Mouse (Mus musculus): Measurements from ENCODE around the gene Abtb1. TPM values are rescaled to one million over a fixed set of nuclear protein-coding genes. Genes with fewer than 3 reads are reported as not detected.

Abtb1 gene
- polyA plus RNA-seq, 1 experiment from 2014 or later, result 20.9 TPM

DNA sequence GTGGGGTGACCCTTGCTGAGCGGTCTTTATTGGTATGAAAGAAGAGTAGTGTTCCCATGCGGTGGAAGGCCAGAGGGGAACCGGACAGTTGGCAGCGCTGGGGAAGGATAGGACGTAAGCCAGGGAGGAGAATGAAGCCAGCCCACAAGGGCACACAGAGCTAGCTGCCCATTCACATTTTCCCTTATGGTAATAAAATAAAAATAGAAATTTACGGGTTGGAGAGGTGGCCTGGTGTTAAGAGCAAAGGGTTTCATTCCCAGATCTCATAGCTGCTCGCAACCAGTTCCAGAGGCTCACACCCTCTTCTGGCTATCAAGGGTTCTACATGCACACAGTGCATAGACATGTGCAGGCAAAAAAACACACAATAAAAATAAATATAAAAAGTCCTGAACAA is 8.2 kb upstream of the Abtb1 start:
- Histone ChIP-seq H3K4me2 (ENCODE audit: low read length) (no peak overlapping the region), H3K27me3 (ENCODE audit: control insufficient read depth, insufficient read depth, low read length) (no peaks in the 10 kb centered on the region), H3K4me3 (ENCODE audit: control insufficient read depth in 1 of 2, insufficient read depth in 1 of 2, low read depth in 1 of 2, low read length in 2 of 2) (no peak overlapping the region), H3K4me1 (ENCODE audit: control insufficient read depth in 2 of 2, insufficient read depth in 2 of 2, low read length in 2 of 2) (0 out of 4 replicates have a peak, but pooled peaks cover 0 to 4% of the 10 kb centered on the region in 2 experiments), H3K27ac (replicated peaks in 1 of 2; ENCODE audit: control insufficient read depth in 1 of 2, insufficient read depth in 1 of 2, low read depth in 2 of 2, low read length in 2 of 2) (no peak overlapping the region), H3K9ac (ENCODE audit: low read length) (no peak overlapping the region), H3K9me3 (ENCODE audit: control insufficient read depth, low read length) (0 out of 2 replicates have a peak, but pooled peaks cover 3% of the 10 kb centered on the region), H3K36me3 (ENCODE audit: control insufficient read depth, insufficient read depth, low read length) (no peaks in the 10 kb centered on the region)
- 77% methylated on average over 7 of the region's 7 CpGs for WGBS
- ATAC-seq (ENCODE audit: insufficient number of reproducible peaks, insufficient read depth, low FRiP score, low read depth), result no peak

GRCm38 (mm10) chr6:88849270-88849669 is 7.5 kb upstream of the Abtb1 start:
- 50% methylated on average over 4 of the region's 4 CpGs for WGBS
- no peak for ATAC-seq (ENCODE audit: insufficient number of reproducible peaks, insufficient read depth, low FRiP score, low read depth)

GRCm38 (mm10) chr6:88847571-88847970 is 5.8 kb upstream of the Abtb1 start:
- ATAC-seq (ENCODE audit: insufficient number of reproducible peaks, insufficient read depth, low FRiP score, low read depth), result no peak
- Histone ChIP-seq H3K4me2 (ENCODE audit: low read length) (no peak overlapping the region), H3K9ac (ENCODE audit: low read length) (no peak overlapping the region), H3K4me3 (ENCODE audit: control insufficient read depth in 1 of 2, insufficient read depth in 1 of 2, low read depth in 1 of 2, low read length in 2 of 2) (no peak overlapping the region), H3K27me3 (ENCODE audit: control insufficient read depth, insufficient read depth, low read length) (no peaks in the 10 kb centered on the region), H3K27ac (replicated peaks in 1 of 2; ENCODE audit: control insufficient read depth in 1 of 2, insufficient read depth in 1 of 2, low read depth in 2 of 2, low read length in 2 of 2) (no peak overlapping the region), H3K4me1 (ENCODE audit: control insufficient read depth in 2 of 2, insufficient read depth in 2 of 2, low read length in 2 of 2) (peaks cover 6 to 11% of the 10 kb centered on the region in 2 experiments; a peak in 3 of 4 replicates), H3K9me3 (ENCODE audit: control insufficient read depth, low read length) (0 out of 2 replicates have a peak, but pooled peaks cover 3% of the 10 kb centered on the region), H3K36me3 (ENCODE audit: control insufficient read depth, insufficient read depth, low read length) (no peaks in the 10 kb centered on the region)
- 55% methylated on average over 2 of the region's 2 CpGs for WGBS

More at GRCm38 (mm10) chr6:88849270-88849669, 7.5 kb upstream of the Abtb1 start:
- Histone ChIP-seq H3K9ac (ENCODE audit: low read length) (no peak overlapping the region), H3K27me3 (ENCODE audit: control insufficient read depth, insufficient read depth, low read length) (no peaks in the 10 kb centered on the region), H3K27ac (replicated peaks in 1 of 2; ENCODE audit: control insufficient read depth in 1 of 2, insufficient read depth in 1 of 2, low read depth in 2 of 2, low read length in 2 of 2) (no peak overlapping the region), H3K4me3 (ENCODE audit: control insufficient read depth in 1 of 2, insufficient read depth in 1 of 2, low read depth in 1 of 2, low read length in 2 of 2) (no peak overlapping the region), H3K36me3 (ENCODE audit: control insufficient read depth, insufficient read depth, low read length) (no peaks in the 10 kb centered on the region), H3K4me1 (ENCODE audit: control insufficient read depth in 2 of 2, insufficient read depth in 2 of 2, low read length in 2 of 2) (0 out of 4 replicates have a peak, but pooled peaks cover 0 to 4% of the 10 kb centered on the region in 2 experiments), H3K4me2 (ENCODE audit: low read length) (no peak overlapping the region), H3K9me3 (ENCODE audit: control insufficient read depth, low read length) (0 out of 2 replicates have a peak, but pooled peaks cover 3% of the 10 kb centered on the region)

GRCm38 (mm10) chr6:88844901-88845565 is 3.2 kb upstream of the Abtb1 start:
- Histone ChIP-seq H3K27ac (replicated peaks in 1 of 2; ENCODE audit: control insufficient read depth in 1 of 2, insufficient read depth in 1 of 2, low read depth in 2 of 2, low read length in 2 of 2) (no peak overlapping the region), H3K27me3 (ENCODE audit: control insufficient read depth, insufficient read depth, low read length) (no peaks in the 10 kb centered on the region), H3K4me1 (ENCODE audit: control insufficient read depth in 2 of 2, insufficient read depth in 2 of 2, low read length in 2 of 2) (peaks cover 12 to 19% of the 10 kb centered on the region in 2 experiments), H3K9ac (ENCODE audit: low read length) (no peak overlapping the region), H3K9me3 (ENCODE audit: control insufficient read depth, low read length) (no peaks in the 10 kb centered on the region), H3K4me3 (ENCODE audit: control insufficient read depth in 1 of 2, insufficient read depth in 1 of 2, low read depth in 1 of 2, low read length in 2 of 2) (no peak overlapping the region), H3K4me2 (ENCODE audit: low read length) (no peak overlapping the region), H3K36me3 (ENCODE audit: control insufficient read depth, insufficient read depth, low read length) (0 out of 2 replicates have a peak, but pooled peaks cover 3% of the 10 kb centered on the region)
- 88% methylated on average over 7 of the region's 7 CpGs for WGBS
- ATAC-seq (ENCODE audit: insufficient number of reproducible peaks, insufficient read depth, low FRiP score, low read depth), result no peak

DNA sequence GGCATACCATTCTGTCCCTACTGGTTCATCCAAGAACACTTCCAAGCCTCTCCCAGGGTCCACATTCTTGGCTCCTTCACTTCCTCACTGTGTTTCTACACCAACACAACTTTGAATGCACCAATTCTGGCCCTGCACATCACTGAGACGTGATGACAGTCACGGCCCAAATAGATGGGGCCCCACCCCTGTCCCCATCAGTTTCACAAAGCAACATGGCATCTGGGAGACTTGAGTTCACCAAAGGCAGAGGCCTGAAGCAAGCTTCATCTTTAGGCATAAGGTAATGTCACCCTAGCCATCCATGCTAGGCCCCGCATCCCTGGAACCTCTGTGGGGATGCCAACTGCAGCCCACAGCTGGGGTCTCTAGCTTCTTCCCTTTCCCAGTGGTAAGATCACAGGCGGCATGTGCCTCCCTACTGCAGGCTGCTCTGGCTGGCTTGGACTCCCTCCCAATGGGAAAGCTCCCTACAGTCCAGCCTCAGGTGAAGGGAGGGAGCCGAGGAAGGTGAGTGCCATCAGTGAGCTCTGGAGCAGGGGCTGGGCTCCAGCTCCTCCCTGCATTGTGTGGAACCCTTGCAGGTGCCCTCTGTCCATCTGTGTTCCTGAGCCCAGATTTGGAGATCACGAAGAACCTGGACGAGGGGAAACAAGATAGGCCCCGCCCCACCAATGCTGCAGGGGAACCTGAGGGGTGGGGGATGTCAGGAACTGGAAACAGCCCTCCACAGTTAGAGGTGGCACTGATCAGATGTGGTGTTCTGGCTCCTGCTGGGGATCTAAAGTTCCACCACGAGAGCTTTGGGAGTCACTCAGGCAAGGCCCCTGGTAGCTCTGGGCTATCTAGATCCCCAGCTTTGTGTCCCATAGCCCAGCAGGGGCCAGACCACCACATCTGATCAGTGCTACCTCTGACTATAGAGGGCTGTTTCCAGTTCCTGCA is 2.3 kb upstream of the Abtb1 start:
- Histone ChIP-seq H3K9ac (ENCODE audit: low read length) (no peak overlapping the region), H3K4me2 (ENCODE audit: low read length) (no peak overlapping the region), H3K4me3 (ENCODE audit: control insufficient read depth in 1 of 2, insufficient read depth in 1 of 2, low read depth in 1 of 2, low read length in 2 of 2) (no peak overlapping the region), H3K4me1 (ENCODE audit: control insufficient read depth in 2 of 2, insufficient read depth in 2 of 2, low read length in 2 of 2) (peaks cover 12 to 19% of the 10 kb centered on the region in 2 experiments), H3K9me3 (ENCODE audit: control insufficient read depth, low read length) (no peaks in the 10 kb centered on the region), H3K27ac (replicated peaks in 1 of 2; ENCODE audit: control insufficient read depth in 1 of 2, insufficient read depth in 1 of 2, low read depth in 2 of 2, low read length in 2 of 2) (no peak overlapping the region), H3K36me3 (ENCODE audit: control insufficient read depth, insufficient read depth, low read length) (peaks cover 12% of the 10 kb centered on the region), H3K27me3 (ENCODE audit: control insufficient read depth, insufficient read depth, low read length) (no peaks in the 10 kb centered on the region)
- no peak for ATAC-seq (ENCODE audit: insufficient number of reproducible peaks, insufficient read depth, low FRiP score, low read depth)
- WGBS, result 76% methylated on average over 9 of the region's 9 CpGs

DNA sequence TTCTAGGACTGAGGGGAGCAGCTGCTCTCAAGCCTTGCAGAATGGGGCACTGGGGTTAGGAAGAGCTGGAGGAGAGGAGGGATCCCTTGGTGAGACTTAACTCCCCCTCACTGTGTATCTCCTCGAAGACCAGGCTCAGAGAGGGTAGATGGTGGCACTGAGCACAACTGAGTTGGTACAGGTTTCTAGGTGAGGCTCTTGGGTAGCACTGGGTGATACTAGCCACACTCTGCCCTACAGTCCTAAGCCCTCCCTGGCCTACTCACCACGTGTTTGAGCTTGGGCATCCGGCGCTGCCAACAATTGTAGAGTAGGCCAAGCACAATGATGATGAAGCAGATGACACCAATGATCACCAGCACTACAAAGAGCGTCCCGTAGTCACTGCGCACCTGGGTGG is 1.5 kb upstream of the Abtb1 start:
- peak overlapping the region in 1 of 2 experiments; percentile 88; a peak in 1 of 4 replicates for H3K27ac ChIP-seq (replicated peaks in 1 of 2; ENCODE audit: control insufficient read depth in 1 of 2, insufficient read depth in 1 of 2, low read depth in 2 of 2, low read length in 2 of 2)
- no peaks in the 10 kb centered on the region for H3K27me3 ChIP-seq (ENCODE audit: control insufficient read depth, insufficient read depth, low read length)
- WGBS, result 76% methylated on average over 7 of the region's 7 CpGs

DNA sequence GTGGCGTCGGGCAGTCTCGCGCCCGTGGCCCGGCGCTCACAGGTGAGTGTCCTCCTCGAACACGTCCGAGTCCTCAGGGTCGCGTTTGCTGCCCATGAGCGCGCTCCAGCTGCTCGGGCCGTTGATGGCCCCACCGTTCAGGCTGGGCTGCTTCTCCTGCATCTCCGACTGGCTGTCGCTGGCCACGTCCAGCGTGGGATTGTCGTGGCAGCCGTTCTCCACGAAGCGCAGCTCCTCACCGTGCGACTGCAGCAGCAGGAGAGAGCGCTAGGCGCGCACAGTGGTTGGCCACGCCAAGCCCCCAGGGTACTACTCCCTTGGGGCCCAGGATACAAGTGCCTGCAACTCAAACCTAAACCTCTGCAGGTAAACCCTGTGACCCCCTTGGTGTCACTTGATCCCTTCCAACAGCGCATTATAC is 957 bp upstream of the Abtb1 start:
- Histone ChIP-seq H3K4me3 (ENCODE audit: control insufficient read depth in 1 of 2, insufficient read depth in 1 of 2, low read depth in 1 of 2, low read length in 2 of 2) (peak overlapping the region; percentile 79 to 84), H3K9ac (ENCODE audit: low read length) (peak overlapping the region; percentile 91), H3K4me2 (ENCODE audit: low read length) (peak overlapping the region; percentile 96), H3K9me3 (ENCODE audit: control insufficient read depth, low read length) (no peaks in the 10 kb centered on the region), H3K4me1 (ENCODE audit: control insufficient read depth in 2 of 2, insufficient read depth in 2 of 2, low read length in 2 of 2) (peaks cover 12 to 19% of the 10 kb centered on the region in 2 experiments), H3K36me3 (ENCODE audit: control insufficient read depth, insufficient read depth, low read length) (peaks cover 25% of the 10 kb centered on the region), H3K27ac (replicated peaks in 1 of 2; ENCODE audit: control insufficient read depth in 1 of 2, insufficient read depth in 1 of 2, low read depth in 2 of 2, low read length in 2 of 2) (peak overlapping the region; percentile 20 to 88; a peak in 3 of 4 replicates), H3K27me3 (ENCODE audit: control insufficient read depth, insufficient read depth, low read length) (no peaks in the 10 kb centered on the region)
- no peak for ATAC-seq (ENCODE audit: insufficient number of reproducible peaks, insufficient read depth, low FRiP score, low read depth)
- WGBS, result under 1% methylated on average over 32 of the region's 32 CpGs

More for the DNA sequence above, 1.5 kb upstream of the Abtb1 start:
- ATAC-seq (ENCODE audit: insufficient number of reproducible peaks, insufficient read depth, low FRiP score, low read depth), result no peak
- peak overlapping the region; percentile 91 for H3K9ac ChIP-seq (ENCODE audit: low read length)
- peaks cover 20% of the 10 kb centered on the region for H3K36me3 ChIP-seq (ENCODE audit: control insufficient read depth, insufficient read depth, low read length)
- H3K4me3 ChIP-seq (ENCODE audit: control insufficient read depth in 1 of 2, insufficient read depth in 1 of 2, low read depth in 1 of 2, low read length in 2 of 2), result peak overlapping the region; percentile 79 to 84; a peak in 2 of 4 replicates
- H3K4me2 ChIP-seq (ENCODE audit: low read length), result peak overlapping the region; percentile 96
- H3K9me3 ChIP-seq (ENCODE audit: control insufficient read depth, low read length), result no peaks in the 10 kb centered on the region
- H3K4me1 ChIP-seq (ENCODE audit: control insufficient read depth in 2 of 2, insufficient read depth in 2 of 2, low read length in 2 of 2), result peaks cover 12 to 19% of the 10 kb centered on the region in 2 experiments

Data from heart, embryonic 14.5 days (tissue).